In genomic region chr12:25415232-25415631, GRCm38 (mm10) we compare ENCODE assay signal across 9 mouse cellular contexts.
DNase-seq lines count a peak whose midpoint lies in the region; ATAC-seq and TF ChIP-seq lines count a peak whose summit lies in the region.
"Had no signal": no experiment of that assay in that cellular context is flagged by ENCODE, and none has a peak within 500 bp of the region (broad histone marks: within the 10 kb centered on the region; RNA-seq: fewer than 3 reads in every experiment).

No protein-coding gene starts in this region.

- 30% methylated on average over 2 of the region's 2 CpGs for WGBS in midbrain, embryonic 14.5 days
- WGBS in midbrain, embryonic 16.5 days, result 17% methylated on average over 2 of the region's 2 CpGs
- WGBS in lung, embryonic 14.5 days, result 35% methylated on average over 2 of the region's 2 CpGs

- no peak for ATAC-seq in midbrain, embryonic 14.5 days (ENCODE audit: low FRiP score, low TSS enrichment)
- no peak for ATAC-seq in midbrain, embryonic 16.5 days
- no peak for ATAC-seq in lung, embryonic 14.5 days (ENCODE audit: insufficient read depth)

- no peaks in the 10 kb centered on the region for H3K36me3 ChIP-seq in midbrain, embryonic 14.5 days (ENCODE audit: control insufficient read depth, insufficient read depth, low read length)
- no peaks in the 10 kb centered on the region for H3K36me3 ChIP-seq in midbrain, embryonic 16.5 days (ENCODE audit: control insufficient read depth, insufficient read depth, low read length)
- no peaks in the 10 kb centered on the region for H3K36me3 ChIP-seq in lung, embryonic 14.5 days (ENCODE audit: insufficient read depth)
- H3K36me3 ChIP-seq: limb, embryonic 13.5 days had no signal

- no peak overlapping the region for H3K4me2 ChIP-seq in midbrain, embryonic 14.5 days (ENCODE audit: low read length)
- no peak overlapping the region for H3K4me2 ChIP-seq in midbrain, embryonic 16.5 days (ENCODE audit: low read length)
- no peak overlapping the region for H3K4me2 ChIP-seq in lung, embryonic 14.5 days
- H3K4me2 ChIP-seq: limb, embryonic 13.5 days had no signal

- no peaks in the 10 kb centered on the region for H3K27me3 ChIP-seq in midbrain, embryonic 14.5 days (ENCODE audit: control insufficient read depth, insufficient read depth, low read length)
- no peaks in the 10 kb centered on the region for H3K27me3 ChIP-seq in midbrain, embryonic 16.5 days (ENCODE audit: control insufficient read depth, insufficient read depth, low read depth, low read length)
- no peaks in the 10 kb centered on the region for H3K27me3 ChIP-seq in lung, embryonic 14.5 days (ENCODE audit: insufficient read depth, low read length)

- H3K27ac ChIP-seq in midbrain, embryonic 14.5 days (replicated peaks; ENCODE audit: low read depth, low read length), result no peak overlapping the region
- H3K27ac ChIP-seq in midbrain, embryonic 16.5 days (ENCODE audit: low read length), result no peak overlapping the region
- H3K27ac ChIP-seq in lung, embryonic 14.5 days (ENCODE audit: low read depth), result no peak overlapping the region
- H3K27ac ChIP-seq: limb, embryonic 13.5 days had no signal

- H3K9me3 ChIP-seq in midbrain, embryonic 14.5 days (ENCODE audit: control insufficient read depth, low read length), result 0 out of 2 replicates have a peak, but pooled peaks cover 2% of the 10 kb centered on the region
- H3K9me3 ChIP-seq in midbrain, embryonic 16.5 days (replicated peaks; ENCODE audit: control insufficient read depth, low read length, poor library complexity, severe bottlenecking), result no peaks in the 10 kb centered on the region
- no peaks in the 10 kb centered on the region for H3K9me3 ChIP-seq in lung, embryonic 14.5 days (ENCODE audit: low read depth, low read length)
- H3K9me3 ChIP-seq: limb, embryonic 13.5 days had no signal

- peak; percentile 46 for DNase-seq in midbrain, embryonic 14.5 days
- DNase-seq in adrenal gland, adult (ENCODE audit: inconsistent age in 2 of 2, low spot score in 1 of 2), result peak; percentile 65 to 85
- peak; percentile 26 for DNase-seq in heart, adult 8-10 months (ENCODE audit: low spot score)
- peak; percentile 71 for DNase-seq in lung, embryonic 14.5 days
- peak; percentile 66 for DNase-seq in thymus, postnatal 0 days (ENCODE audit: low spot score)
- no peak for DNase-seq in frontal cortex, postnatal 14 days (ENCODE audit: low spot score in 2 of 2)
- no peak for DNase-seq in gastrocnemius, adult 8-10 months (ENCODE audit: low spot score in 2 of 2)

- no peak overlapping the region for H3K9ac ChIP-seq in midbrain, embryonic 14.5 days (replicated peaks; ENCODE audit: low read length)
- H3K9ac ChIP-seq in midbrain, embryonic 16.5 days (ENCODE audit: low read depth, low read length), result no peak overlapping the region
- H3K9ac ChIP-seq in lung, embryonic 14.5 days, result no peak overlapping the region
- H3K9ac ChIP-seq: limb, embryonic 13.5 days had no signal

- H3K4me1 ChIP-seq in midbrain, embryonic 14.5 days (ENCODE audit: control insufficient read depth, insufficient read depth, low read length), result peaks cover 9% of the 10 kb centered on the region; the same call in 1 of the 2 replicates
- H3K4me1 ChIP-seq in midbrain, embryonic 16.5 days (ENCODE audit: control insufficient read depth, insufficient read depth, low read length), result peaks cover 6% of the 10 kb centered on the region; the same call in 1 of the 2 replicates
- H3K4me1 ChIP-seq in lung, embryonic 14.5 days (ENCODE audit: insufficient read depth), result no peaks in the 10 kb centered on the region

- no peak overlapping the region for H3K4me3 ChIP-seq in midbrain, embryonic 14.5 days (replicated peaks; ENCODE audit: low read depth, low read length)
- no peak overlapping the region for H3K4me3 ChIP-seq in midbrain, embryonic 16.5 days (ENCODE audit: low read depth, low read length)
- no peak overlapping the region for H3K4me3 ChIP-seq in lung, embryonic 14.5 days (ENCODE audit: low read depth, low read length)
- H3K4me3 ChIP-seq: limb, embryonic 13.5 days had no signal

- peak; percentile 67 for TF ChIP-seq CTCF in lung, embryonic 14.5 days (IDR thresholded peaks at IDR 0.05; ENCODE audit: low read depth)

Comparison
In these comparisons a context has a peak if more than half of its experiments do, and no peak if none do; other contexts are left out.
1. DNase-seq: peak in midbrain, embryonic 14.5 days (single experiment), adrenal gland, adult (2 of 2), heart, adult 8-10 months (single experiment), lung, embryonic 14.5 days (single experiment) and thymus, postnatal 0 days (single experiment); none in frontal cortex, postnatal 14 days (0 of 2) and gastrocnemius, adult 8-10 months (0 of 2).